Mouse (Mus musculus): ENCODE results near the gene Rptor. TPM values are rescaled to one million over a fixed set of nuclear protein-coding genes. Genes with fewer than 3 reads are reported as not detected.
A peak's percentile ranks its signal among the peaks of the same experiment; 100 is the strongest.

Gene Rptor
- polyA plus RNA-seq, 1 experiment from 2014 or later: 18.3 TPM

- Histone ChIP-seq H3K4me1 (peaks cover 34% of the 10 kb centered on the region), H3K9ac (replicated peaks) (peak overlapping the region; percentile 95), H3K9me3 (no peaks in the 10 kb centered on the region), H3K27me3 (peaks cover 4% of the 10 kb centered on the region; the same call in 1 of the 2 replicates), H3K4me2 (replicated peaks) (peak overlapping the region; percentile 99), H3K36me3 (peaks cover 23% of the 10 kb centered on the region), H3K27ac (replicated peaks) (peak overlapping the region; percentile 70), H3K4me3 (peak overlapping the region; percentile 96)
- peak; percentile 19 for ATAC-seq (ENCODE audit: low FRiP score, low read depth)
- WGBS: 5% methylated on average over 7 of the region's 7 CpGs
These were observed 310.1 kb downstream of the Rptor start for GRCm38 (mm10) chr11:119912845-119913244.

- WGBS: under 1% methylated on average over 44 of the region's 48 CpGs
- H3K4me1 ChIP-seq: peaks cover 34% of the 10 kb centered on the region
- ATAC-seq (ENCODE audit: low FRiP score, low read depth): peak; percentile 74
These were observed 310.7 kb downstream of the Rptor start, which contains the start of gene Chmp6 for GRCm38 (mm10) chr11:119913291-119913934. Chmp6 (plus strand) TSS chr11:119913441.

GRCm38 (mm10) chr11:119913935-119914314 lies 311.2 kb downstream of the Rptor start:
- no peak for ATAC-seq (ENCODE audit: low FRiP score, low read depth)
- Histone ChIP-seq H3K4me3 (peak overlapping the region; percentile 96), H3K4me1 (peaks cover 34% of the 10 kb centered on the region), H3K9ac (replicated peaks) (peak overlapping the region; percentile 95), H3K27ac (replicated peaks) (peak overlapping the region; percentile 70), H3K27me3 (peaks cover 3% of the 10 kb centered on the region; the same call in 1 of the 2 replicates), H3K9me3 (no peaks in the 10 kb centered on the region), H3K4me2 (replicated peaks) (peak overlapping the region; percentile 99), H3K36me3 (peaks cover 34% of the 10 kb centered on the region)
- 0% methylated on average over 25 of the region's 26 CpGs for WGBS

More at GRCm38 (mm10) chr11:119913291-119913934, 310.7 kb downstream of the Rptor start, which contains the start of gene Chmp6:
- H3K4me2 ChIP-seq (replicated peaks): peak within 1 kb of the TSS; percentile 99
- H3K9me3 ChIP-seq: no peaks in the 10 kb centered on the region
- H3K27ac ChIP-seq (replicated peaks): peak within 1 kb of the TSS; percentile 70
- peaks cover 4% of the 10 kb centered on the region; the same call in 1 of the 2 replicates for H3K27me3 ChIP-seq
- H3K36me3 ChIP-seq: peaks cover 29% of the 10 kb centered on the region
- H3K4me3 ChIP-seq: peak within 1 kb of the TSS; percentile 96
- peak within 1 kb of the TSS; percentile 95 for H3K9ac ChIP-seq (replicated peaks)

GRCm38 (mm10) chr11:119914381-119914780 lies 311.7 kb downstream of the Rptor start:
- no peaks in the 10 kb centered on the region for H3K27me3 ChIP-seq
- peaks cover 39% of the 10 kb centered on the region for H3K36me3 ChIP-seq
- peak overlapping the region; percentile 96 for H3K4me3 ChIP-seq
- no peaks in the 10 kb centered on the region for H3K9me3 ChIP-seq
- H3K4me1 ChIP-seq: peaks cover 34% of the 10 kb centered on the region
- peak overlapping the region; percentile 95 for H3K9ac ChIP-seq (replicated peaks)
- no peak for ATAC-seq (ENCODE audit: low FRiP score, low read depth)
- H3K4me2 ChIP-seq (replicated peaks): peak overlapping the region; percentile 99
- WGBS: 30% methylated on average over 4 of the region's 4 CpGs
- H3K27ac ChIP-seq (replicated peaks): peak overlapping the region; percentile 70; the same call in 1 of the 2 replicates

- Histone ChIP-seq H3K36me3 (peaks cover 49% of the 10 kb centered on the region), H3K9ac (replicated peaks) (no peak overlapping the region; the same call in 1 of the 2 replicates), H3K9me3 (no peaks in the 10 kb centered on the region), H3K27ac (replicated peaks) (no peak overlapping the region; the same call in 1 of the 2 replicates), H3K4me3 (no peak overlapping the region), H3K4me2 (replicated peaks) (no peak overlapping the region), H3K4me1 (peaks cover 30% of the 10 kb centered on the region), H3K27me3 (no peaks in the 10 kb centered on the region)
- no peak for ATAC-seq (ENCODE audit: low FRiP score, low read depth)
- 90% methylated on average over 9 of the region's 9 CpGs for WGBS
These were observed 313.0 kb downstream of the Rptor start for GRCm38 (mm10) chr11:119915666-119916065.

GRCm38 (mm10) chr11:119916102-119916790 lies 313.5 kb downstream of the Rptor start:
- Histone ChIP-seq H3K9me3 (no peaks in the 10 kb centered on the region), H3K36me3 (peaks cover 52% of the 10 kb centered on the region), H3K4me1 (peaks cover 30% of the 10 kb centered on the region), H3K4me3 (0 out of 2 replicates have a peak overlapping the region, but pooled peaks have one; percentile 2), H3K27ac (replicated peaks) (no peak overlapping the region), H3K27me3 (no peaks in the 10 kb centered on the region), H3K4me2 (replicated peaks) (no peak overlapping the region), H3K9ac (replicated peaks) (0 out of 2 replicates have a peak overlapping the region, but pooled peaks have one; percentile 11)
- no peak for ATAC-seq (ENCODE audit: low FRiP score, low read depth)
- 93% methylated on average over 15 of the region's 15 CpGs for WGBS

GRCm38 (mm10) chr11:119916834-119917469 lies 314.2 kb downstream of the Rptor start:
- Histone ChIP-seq H3K27me3 (no peaks in the 10 kb centered on the region), H3K27ac (replicated peaks) (no peak overlapping the region), H3K4me2 (replicated peaks) (no peak overlapping the region), H3K4me1 (peaks cover 30% of the 10 kb centered on the region), H3K9ac (replicated peaks) (no peak overlapping the region), H3K36me3 (peaks cover 52% of the 10 kb centered on the region), H3K9me3 (no peaks in the 10 kb centered on the region), H3K4me3 (no peak overlapping the region)
- ATAC-seq (ENCODE audit: low FRiP score, low read depth): no peak
- 94% methylated on average over 21 of the region's 21 CpGs for WGBS

- no peaks in the 10 kb centered on the region for H3K9me3 ChIP-seq
- H3K4me3 ChIP-seq: no peak overlapping the region
- peaks cover 21% of the 10 kb centered on the region for H3K4me1 ChIP-seq
- H3K27ac ChIP-seq (replicated peaks): no peak overlapping the region
- 88% methylated on average over 7 of the region's 7 CpGs for WGBS
- no peak overlapping the region for H3K4me2 ChIP-seq (replicated peaks)
- H3K9ac ChIP-seq (replicated peaks): no peak overlapping the region
- ATAC-seq (ENCODE audit: low FRiP score, low read depth): no peak
- H3K36me3 ChIP-seq: peaks cover 52% of the 10 kb centered on the region
- H3K27me3 ChIP-seq: no peaks in the 10 kb centered on the region
These were observed 315.8 kb downstream of the Rptor start for GRCm38 (mm10) chr11:119918521-119918920.

GRCm38 (mm10) chr11:119919432-119919831 lies 316.7 kb downstream of the Rptor start:
- no peak overlapping the region for H3K27ac ChIP-seq (replicated peaks)
- H3K9me3 ChIP-seq: no peaks in the 10 kb centered on the region
- H3K36me3 ChIP-seq: peaks cover 52% of the 10 kb centered on the region
- H3K4me1 ChIP-seq: peaks cover 18% of the 10 kb centered on the region
- ATAC-seq (ENCODE audit: low FRiP score, low read depth): no peak
- H3K27me3 ChIP-seq: no peaks in the 10 kb centered on the region
- no peak overlapping the region for H3K4me2 ChIP-seq (replicated peaks)
- 93% methylated on average over 4 of the region's 4 CpGs for WGBS
- no peak overlapping the region for H3K4me3 ChIP-seq
- H3K9ac ChIP-seq (replicated peaks): no peak overlapping the region

GRCm38 (mm10) chr11:119919897-119920296 lies 317.2 kb downstream of the Rptor start:
- Histone ChIP-seq H3K4me1 (peaks cover 13% of the 10 kb centered on the region), H3K36me3 (peaks cover 52% of the 10 kb centered on the region), H3K9ac (replicated peaks) (no peak overlapping the region), H3K4me2 (replicated peaks) (no peak overlapping the region), H3K4me3 (no peak overlapping the region), H3K27me3 (no peaks in the 10 kb centered on the region), H3K9me3 (no peaks in the 10 kb centered on the region), H3K27ac (replicated peaks) (no peak overlapping the region)
- ATAC-seq (ENCODE audit: low FRiP score, low read depth): no peak
- 69% methylated on average over 8 of the region's 8 CpGs for WGBS

GRCm38 (mm10) chr11:119920668-119921067 lies 318.0 kb downstream of the Rptor start:
- Histone ChIP-seq H3K9ac (replicated peaks) (no peak overlapping the region), H3K4me1 (peaks cover 5% of the 10 kb centered on the region; the same call in 1 of the 2 replicates), H3K4me2 (replicated peaks) (no peak overlapping the region), H3K27me3 (no peaks in the 10 kb centered on the region), H3K9me3 (no peaks in the 10 kb centered on the region), H3K36me3 (peaks cover 50% of the 10 kb centered on the region), H3K4me3 (no peak overlapping the region), H3K27ac (replicated peaks) (no peak overlapping the region)
- no peak for ATAC-seq (ENCODE audit: low FRiP score, low read depth)
- WGBS: 95% methylated on average over 5 of the region's 5 CpGs

- no peak overlapping the region for H3K9ac ChIP-seq (replicated peaks)
- no peaks in the 10 kb centered on the region for H3K4me1 ChIP-seq
- WGBS: 83% methylated on average over 5 of the region's 5 CpGs
These were observed 322.5 kb downstream of the Rptor start for GRCm38 (mm10) chr11:119925176-119925575.

More at GRCm38 (mm10) chr11:119925176-119925575, 322.5 kb downstream of the Rptor start:
- Histone ChIP-seq H3K4me3 (no peak overlapping the region), H3K36me3 (peaks cover 7% of the 10 kb centered on the region; the same call in 1 of the 2 replicates), H3K4me2 (replicated peaks) (no peak overlapping the region), H3K27ac (replicated peaks) (no peak overlapping the region), H3K9me3 (no peaks in the 10 kb centered on the region), H3K27me3 (no peaks in the 10 kb centered on the region)
- ATAC-seq (ENCODE audit: low FRiP score, low read depth): no peak

All from midbrain, embryonic 12.5 days (tissue).